Mouse (Mus musculus): ENCODE measurements at regions not wholly inside any gene's neighbourhood (a gene's known extent, or its start where the extent isn't known, plus 50 kb on each side); places are given as distances from the start of the nearest gene placed in this dataset.

DNA sequence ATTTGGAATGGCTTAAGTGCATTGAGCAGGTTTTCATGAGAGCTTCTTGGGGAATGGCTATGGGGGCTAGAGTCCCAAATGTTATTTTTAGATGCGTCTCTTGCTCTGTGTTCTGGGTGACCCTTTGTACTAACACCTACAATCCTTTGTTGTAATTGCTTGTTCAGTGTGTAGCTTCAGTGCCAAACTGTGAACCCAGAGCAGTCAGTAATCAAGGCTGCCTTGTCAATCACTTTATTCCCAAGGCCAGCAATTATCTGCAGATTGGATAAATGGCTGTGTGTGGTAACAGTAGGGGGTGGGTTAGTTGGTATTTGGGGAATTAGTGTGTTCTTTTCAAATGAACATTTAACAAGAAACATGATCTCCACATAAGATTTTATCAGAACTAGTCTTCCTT, 390.4 kb downstream of the Poteg start:
- ATAC-seq (ENCODE audit: insufficient read depth, low FRiP score, low TSS enrichment) (no peak), DNase-seq (ENCODE audit: low spot score) (no peak)
- H3K27ac ChIP-seq (ENCODE audit: low read depth, low read length): no peak overlapping the region
- WGBS: 82% methylated on average over 1 of the region's 1 CpGs
- no peak overlapping the region for H3K9ac ChIP-seq (ENCODE audit: low read length)
- no peak overlapping the region for H3K4me3 ChIP-seq (ENCODE audit: low read depth, low read length)
- H3K27me3 ChIP-seq (ENCODE audit: control insufficient read depth, insufficient read depth, low read length): no peaks in the 10 kb centered on the region
- no peaks in the 10 kb centered on the region for H3K4me1 ChIP-seq (ENCODE audit: control insufficient read depth, insufficient read depth, low read length)
- no peak overlapping the region for H3K4me2 ChIP-seq (ENCODE audit: low read depth)
- no peaks in the 10 kb centered on the region for H3K9me3 ChIP-seq (ENCODE audit: control insufficient read depth, low read length)
- H3K36me3 ChIP-seq (ENCODE audit: control insufficient read depth, insufficient read depth, low read length): no peaks in the 10 kb centered on the region

DNA sequence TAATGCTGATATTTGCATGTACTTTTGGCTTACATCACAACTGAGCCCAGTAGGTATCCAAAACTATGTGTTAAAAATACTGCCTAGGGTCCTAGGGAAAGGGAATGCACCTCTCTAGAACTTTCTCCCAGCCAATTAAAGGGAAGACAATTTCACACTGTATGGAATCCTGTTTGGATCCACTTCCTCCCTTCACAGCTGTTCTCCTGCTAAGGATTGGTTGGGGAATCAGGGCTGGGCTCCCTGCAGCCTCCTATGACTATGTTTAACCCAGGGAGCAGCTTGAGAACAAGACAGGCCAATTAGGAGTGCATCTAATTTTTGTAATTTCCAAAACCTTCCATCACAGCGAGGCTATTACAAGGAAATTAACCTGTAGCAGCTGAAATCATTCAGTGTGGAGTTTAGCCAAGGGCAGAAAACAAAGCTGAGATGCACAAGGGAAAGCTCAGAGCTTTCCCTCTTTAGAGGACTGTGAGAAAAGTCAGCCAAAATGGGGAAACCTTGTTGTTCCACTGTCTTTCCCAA, 419.1 kb downstream of the Poteg start:
- ATAC-seq (ENCODE audit: insufficient read depth, low FRiP score, low TSS enrichment) (no peak), DNase-seq (ENCODE audit: low spot score) (no peak)
- H3K27me3 ChIP-seq (ENCODE audit: control insufficient read depth, insufficient read depth, low read length): no peaks in the 10 kb centered on the region
- WGBS: 80% methylated on average over 1 of the region's 1 CpGs
- H3K27ac ChIP-seq (ENCODE audit: low read depth, low read length): no peak overlapping the region
- no peak overlapping the region for H3K4me3 ChIP-seq (ENCODE audit: low read depth, low read length)
- H3K9me3 ChIP-seq (ENCODE audit: control insufficient read depth, low read length): no peaks in the 10 kb centered on the region
- no peak overlapping the region for H3K4me2 ChIP-seq (ENCODE audit: low read depth)
- no peak overlapping the region for H3K9ac ChIP-seq (ENCODE audit: low read length)
- H3K36me3 ChIP-seq (ENCODE audit: control insufficient read depth, insufficient read depth, low read length): no peaks in the 10 kb centered on the region
- no peaks in the 10 kb centered on the region for H3K4me1 ChIP-seq (ENCODE audit: control insufficient read depth, insufficient read depth, low read length)

DNA sequence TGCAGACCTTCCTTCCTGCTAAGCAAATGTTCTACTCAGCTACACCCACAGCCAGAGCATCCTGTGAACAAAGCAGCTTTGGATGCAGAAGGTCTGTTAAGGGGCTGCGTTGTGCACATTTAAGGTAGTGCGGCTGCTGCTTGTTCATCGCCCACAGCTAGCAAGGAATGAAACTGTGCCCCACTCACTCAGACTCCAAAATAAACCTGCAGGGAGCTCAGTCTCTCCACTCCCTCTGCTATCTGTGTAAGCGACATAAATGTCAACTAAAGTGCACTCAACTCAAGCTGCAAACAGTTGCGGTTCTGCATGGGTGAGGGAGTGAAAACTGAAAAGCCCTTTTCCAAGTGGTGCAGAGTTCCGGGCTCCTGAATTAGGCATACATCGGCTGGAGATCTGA, 421.1 kb downstream of the Poteg start:
- no peak overlapping the region for H3K9ac ChIP-seq (ENCODE audit: low read length)
- no peaks in the 10 kb centered on the region for H3K4me1 ChIP-seq (ENCODE audit: control insufficient read depth, insufficient read depth, low read length)
- no peak overlapping the region for H3K27ac ChIP-seq (ENCODE audit: low read depth, low read length)
- H3K36me3 ChIP-seq (ENCODE audit: control insufficient read depth, insufficient read depth, low read length): no peaks in the 10 kb centered on the region
- ATAC-seq (ENCODE audit: insufficient read depth, low FRiP score, low TSS enrichment) (no peak), DNase-seq (ENCODE audit: low spot score) (no peak)
- 90% methylated on average over 7 of the region's 7 CpGs for WGBS
- H3K9me3 ChIP-seq (ENCODE audit: control insufficient read depth, low read length): no peaks in the 10 kb centered on the region
- no peak overlapping the region for H3K4me2 ChIP-seq (ENCODE audit: low read depth)
- H3K27me3 ChIP-seq (ENCODE audit: control insufficient read depth, insufficient read depth, low read length): no peaks in the 10 kb centered on the region
- H3K4me3 ChIP-seq (ENCODE audit: low read depth, low read length): no peak overlapping the region

DNA sequence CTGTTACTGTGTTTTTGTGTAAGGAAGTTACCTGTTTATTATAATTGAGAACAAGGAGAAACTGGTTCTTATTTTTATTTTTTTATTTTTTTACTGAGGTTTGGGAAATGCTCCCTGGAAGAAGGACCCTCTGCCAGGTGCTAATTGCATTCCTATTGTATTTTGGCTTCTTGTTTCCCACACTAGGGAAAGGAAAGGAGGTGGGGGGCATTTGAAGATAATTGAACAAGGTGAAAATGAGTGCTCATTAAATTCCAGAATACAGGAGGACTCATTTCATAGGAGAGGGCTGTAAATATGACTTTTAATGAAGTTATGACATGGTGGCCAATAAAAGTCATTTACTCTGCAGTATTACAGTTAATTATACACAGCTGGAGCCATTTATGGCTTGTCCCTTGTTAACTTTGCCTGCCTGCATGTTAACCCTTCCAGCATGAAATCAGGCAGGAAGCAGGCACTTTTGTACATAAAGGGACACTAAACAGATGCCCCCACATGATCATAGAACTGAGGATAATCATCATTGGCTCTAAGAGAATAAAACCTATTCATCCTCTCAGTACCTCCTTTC, 430.3 kb downstream of the Poteg start:
- H3K4me3 ChIP-seq (ENCODE audit: low read depth, low read length): no peak overlapping the region
- H3K9ac ChIP-seq (ENCODE audit: low read length): no peak overlapping the region
- no peak overlapping the region for H3K27ac ChIP-seq (ENCODE audit: low read depth, low read length)
- H3K36me3 ChIP-seq (ENCODE audit: control insufficient read depth, insufficient read depth, low read length): no peaks in the 10 kb centered on the region
- H3K4me1 ChIP-seq (ENCODE audit: control insufficient read depth, insufficient read depth, low read length): no peaks in the 10 kb centered on the region
- no peaks in the 10 kb centered on the region for H3K9me3 ChIP-seq (ENCODE audit: control insufficient read depth, low read length)
- ATAC-seq (ENCODE audit: insufficient read depth, low FRiP score, low TSS enrichment): no peak
- H3K27me3 ChIP-seq (ENCODE audit: control insufficient read depth, insufficient read depth, low read length): no peaks in the 10 kb centered on the region
- H3K4me2 ChIP-seq (ENCODE audit: low read depth): no peak overlapping the region
- DNase-seq (ENCODE audit: low spot score): no peak

DNA sequence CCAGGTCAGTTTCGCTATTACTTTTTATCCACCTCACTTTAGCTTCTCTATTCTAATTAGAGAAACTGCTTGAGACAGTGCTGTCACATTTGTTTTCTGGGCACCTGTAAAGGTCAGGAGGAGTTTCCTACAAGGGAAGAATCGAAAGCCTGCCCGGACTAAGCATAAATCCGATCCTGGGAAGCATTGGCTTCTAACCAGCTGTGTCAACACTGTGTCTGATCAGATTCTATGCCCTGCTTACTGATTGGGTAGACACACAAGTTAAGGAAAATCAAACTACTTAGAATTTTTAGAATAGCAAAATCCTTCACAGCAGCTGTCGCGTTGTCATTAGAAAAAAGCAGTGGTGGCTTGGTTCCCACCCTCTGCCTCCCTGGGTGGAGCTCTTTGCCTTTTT, 441.8 kb downstream of the Poteg start:
- 70% methylated on average over 6 of the region's 6 CpGs for WGBS

DNA sequence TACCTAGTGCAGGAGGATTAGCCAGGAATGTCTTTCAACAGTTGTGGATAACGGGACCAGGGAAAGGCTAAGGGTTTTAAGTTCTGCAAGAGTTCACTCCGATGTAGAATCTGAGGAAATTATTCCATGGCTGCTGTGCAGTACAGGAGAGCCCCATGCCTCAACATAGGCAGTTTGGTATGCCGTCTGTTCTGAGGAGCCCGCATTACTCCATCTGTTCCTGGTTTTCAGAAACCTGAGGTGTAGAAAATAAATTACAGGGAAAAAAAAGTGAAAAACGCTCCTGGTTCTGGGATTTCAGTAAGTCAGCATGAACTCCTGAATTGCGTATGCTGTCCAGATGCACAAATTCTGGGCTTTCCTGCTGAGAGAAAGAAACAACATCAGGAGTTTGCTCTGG, 446.9 kb downstream of the Poteg start:
- H3K4me2 ChIP-seq (ENCODE audit: low read depth): no peak overlapping the region
- H3K4me1 ChIP-seq (ENCODE audit: control insufficient read depth, insufficient read depth, low read length): no peaks in the 10 kb centered on the region
- H3K9ac ChIP-seq (ENCODE audit: low read length): no peak overlapping the region
- 61% methylated on average over 6 of the region's 6 CpGs for WGBS
- ATAC-seq (ENCODE audit: insufficient read depth, low FRiP score, low TSS enrichment) (no peak), DNase-seq (ENCODE audit: low spot score) (no peak)
- H3K27ac ChIP-seq (ENCODE audit: low read depth, low read length): no peak overlapping the region
- no peak overlapping the region for H3K4me3 ChIP-seq (ENCODE audit: low read depth, low read length)
- H3K27me3 ChIP-seq (ENCODE audit: control insufficient read depth, insufficient read depth, low read length): no peaks in the 10 kb centered on the region
- H3K36me3 ChIP-seq (ENCODE audit: control insufficient read depth, insufficient read depth, low read length): no peaks in the 10 kb centered on the region
- H3K9me3 ChIP-seq (ENCODE audit: control insufficient read depth, low read length): no peaks in the 10 kb centered on the region

More for the DNA sequence above, 441.8 kb downstream of the Poteg start:
- DNase-seq (ENCODE audit: low spot score): no peak
- H3K27me3 ChIP-seq (ENCODE audit: control insufficient read depth, insufficient read depth, low read length): no peaks in the 10 kb centered on the region
- H3K9ac ChIP-seq (ENCODE audit: low read length): no peak overlapping the region
- H3K36me3 ChIP-seq (ENCODE audit: control insufficient read depth, insufficient read depth, low read length): no peaks in the 10 kb centered on the region
- no peaks in the 10 kb centered on the region for H3K4me1 ChIP-seq (ENCODE audit: control insufficient read depth, insufficient read depth, low read length)
- H3K9me3 ChIP-seq (ENCODE audit: control insufficient read depth, low read length): no peaks in the 10 kb centered on the region
- no peak overlapping the region for H3K4me2 ChIP-seq (ENCODE audit: low read depth)
- H3K27ac ChIP-seq (ENCODE audit: low read depth, low read length): no peak overlapping the region
- ATAC-seq (ENCODE audit: insufficient read depth, low FRiP score, low TSS enrichment): no peak
- no peak overlapping the region for H3K4me3 ChIP-seq (ENCODE audit: low read depth, low read length)

DNA sequence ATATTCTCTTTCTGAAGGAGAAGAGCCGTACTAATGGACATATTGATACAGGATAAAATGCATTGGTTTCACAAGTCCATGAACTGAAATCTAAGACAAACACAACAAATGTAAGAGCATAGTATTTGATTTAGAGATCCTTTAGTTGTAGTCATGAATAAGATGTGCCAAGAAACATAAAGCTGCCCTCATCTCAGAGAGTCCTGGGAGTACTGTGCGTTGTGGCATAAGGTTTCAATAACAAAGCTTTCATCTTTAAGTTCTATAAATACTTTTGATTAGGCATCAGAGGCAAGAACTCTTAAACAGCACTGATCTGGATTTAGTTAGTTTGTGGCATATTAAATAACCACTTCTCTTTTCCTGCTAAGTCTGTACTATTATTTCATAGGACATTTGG, 452.6 kb downstream of the Poteg start:
- ATAC-seq (ENCODE audit: insufficient read depth, low FRiP score, low TSS enrichment) (no peak), DNase-seq (ENCODE audit: low spot score) (no peak)
- Histone ChIP-seq H3K27ac (ENCODE audit: low read depth, low read length) (no peak overlapping the region), H3K4me1 (ENCODE audit: control insufficient read depth, insufficient read depth, low read length) (no peaks in the 10 kb centered on the region; the same call in 1 of the 2 replicates), H3K9ac (ENCODE audit: low read length) (no peak overlapping the region), H3K36me3 (ENCODE audit: control insufficient read depth, insufficient read depth, low read length) (no peaks in the 10 kb centered on the region), H3K4me3 (ENCODE audit: low read depth, low read length) (no peak overlapping the region), H3K9me3 (ENCODE audit: control insufficient read depth, low read length) (no peaks in the 10 kb centered on the region), H3K27me3 (ENCODE audit: control insufficient read depth, insufficient read depth, low read length) (no peaks in the 10 kb centered on the region), H3K4me2 (ENCODE audit: low read depth) (no peak overlapping the region)
- WGBS: 89% methylated on average over 2 of the region's 2 CpGs

DNA sequence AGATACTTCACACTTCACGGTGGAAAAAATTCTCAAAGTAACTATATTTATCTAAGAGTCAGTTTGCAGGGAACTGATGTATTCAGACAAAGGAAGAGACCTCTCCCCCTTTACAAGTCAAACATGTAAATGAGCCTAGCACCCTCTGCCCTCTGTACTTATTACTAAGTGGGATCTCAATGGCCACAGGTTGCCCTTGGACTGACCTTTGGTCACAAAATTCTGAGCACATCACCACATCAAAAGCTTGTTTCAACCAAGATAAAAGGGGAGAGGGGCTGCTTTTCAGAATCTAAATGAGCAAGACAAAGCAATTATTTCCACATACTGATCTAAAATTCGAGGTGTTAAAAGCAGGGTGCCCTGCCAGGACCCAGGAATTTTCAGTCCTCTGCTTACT, 456.3 kb downstream of the Poteg start:
- DNase-seq (ENCODE audit: low spot score) (no peak), ATAC-seq (ENCODE audit: insufficient read depth, low FRiP score, low TSS enrichment) (peak; percentile 48; the same call in 1 of the 2 replicates)
- Histone ChIP-seq H3K4me1 (ENCODE audit: control insufficient read depth, insufficient read depth, low read length) (no peaks in the 10 kb centered on the region; the same call in 1 of the 2 replicates), H3K27ac (ENCODE audit: low read depth, low read length) (no peak overlapping the region), H3K27me3 (ENCODE audit: control insufficient read depth, insufficient read depth, low read length) (no peaks in the 10 kb centered on the region), H3K4me2 (ENCODE audit: low read depth) (no peak overlapping the region), H3K9me3 (ENCODE audit: control insufficient read depth, low read length) (no peaks in the 10 kb centered on the region), H3K9ac (ENCODE audit: low read length) (no peak overlapping the region), H3K4me3 (ENCODE audit: low read depth, low read length) (no peak overlapping the region), H3K36me3 (ENCODE audit: control insufficient read depth, insufficient read depth, low read length) (no peaks in the 10 kb centered on the region)
- 12% methylated on average over 2 of the region's 2 CpGs for WGBS

DNA sequence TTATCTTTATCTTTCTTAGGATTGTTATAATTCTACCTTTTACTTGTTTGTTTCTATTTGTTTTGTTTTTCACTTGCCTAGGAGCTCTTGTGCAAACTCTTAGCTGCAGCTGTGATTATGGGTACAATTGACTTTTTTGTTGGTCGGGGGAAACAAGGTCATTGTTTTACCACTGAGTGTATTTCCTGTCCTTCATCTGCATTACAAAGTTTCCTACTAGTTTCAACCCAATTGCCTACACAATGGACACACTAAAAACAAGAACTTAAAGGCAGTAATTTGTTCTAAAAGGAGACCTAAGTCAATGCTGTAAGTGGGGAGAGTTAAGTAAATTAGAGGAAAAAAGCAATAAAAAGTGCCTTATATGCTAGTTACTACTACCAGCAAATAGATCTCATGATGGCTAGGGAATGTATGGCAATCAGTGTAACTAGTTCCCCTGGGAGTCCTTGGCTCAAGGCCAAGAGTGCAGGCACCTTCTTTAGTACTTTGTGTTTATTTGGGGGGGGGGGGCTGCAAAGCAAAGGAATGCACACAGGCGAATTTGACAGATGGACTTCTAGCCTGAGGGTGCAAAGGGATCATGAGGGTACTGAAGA, 462.0 kb downstream of the Poteg start:
- 29% methylated on average over 2 of the region's 2 CpGs for WGBS
- H3K36me3 ChIP-seq (ENCODE audit: control insufficient read depth, insufficient read depth, low read length): no peaks in the 10 kb centered on the region
- H3K4me2 ChIP-seq (ENCODE audit: low read depth): no peak overlapping the region
- H3K27ac ChIP-seq (ENCODE audit: low read depth, low read length): no peak overlapping the region
- H3K4me1 ChIP-seq (ENCODE audit: control insufficient read depth, insufficient read depth, low read length): no peaks in the 10 kb centered on the region
- no peak overlapping the region for H3K4me3 ChIP-seq (ENCODE audit: low read depth, low read length)
- no peaks in the 10 kb centered on the region for H3K9me3 ChIP-seq (ENCODE audit: control insufficient read depth, low read length)
- no peak for ATAC-seq (ENCODE audit: insufficient read depth, low FRiP score, low TSS enrichment)
- H3K27me3 ChIP-seq (ENCODE audit: control insufficient read depth, insufficient read depth, low read length): no peaks in the 10 kb centered on the region
- H3K9ac ChIP-seq (ENCODE audit: low read length): no peak overlapping the region
- no peak for DNase-seq (ENCODE audit: low spot score)

Data from neural tube, embryonic 11.5 days (tissue).